Mouse (Mus musculus) limb, embryonic 14.5 days (tissue): Measurements from ENCODE around the gene Nudcd3. TPM values are rescaled to one million over a fixed set of nuclear protein-coding genes. Genes with fewer than 3 reads are reported as not detected.

Experiments
- ATAC-seq: fragments of 200-750 bp; cut with Nextera tagmentation; 2 replicates; pipeline ENCODE4 v1.8.0; 2017; ENCODE audit warnings: low read depth, moderate number of reproducible peaks, moderate TSS enrichment; ENCODE audit not compliant: low FRiP score
- DNase-seq: peaks from one replicate; pipeline ENCODE4 v3.0.0-alpha.2; 2015; ENCODE audit warnings: low spot score
- H3K27ac ChIP-seq: fragments of 300-500 bp; sonication (generic); replicated peaks from 2 replicates; pipeline ENCODE4 v1.5.1; 2014; ENCODE audit warnings: low read depth, mild to moderate bottlenecking, low read length, moderate library complexity, mixed read lengths
- H3K27me3 ChIP-seq: fragments of 300-500 bp; sonication (generic); 2 replicates; pipeline ENCODE4 v1.6.1; 2014; ENCODE audit warnings: low read length, mixed read lengths; ENCODE audit not compliant: control insufficient read depth, insufficient read depth
- H3K36me3 ChIP-seq: fragments of 300-500 bp; sonication (generic); 2 replicates; pipeline ENCODE4 v1.6.1; 2014; ENCODE audit warnings: mild to moderate bottlenecking, low read length, moderate library complexity, mixed read lengths; ENCODE audit not compliant: control insufficient read depth, insufficient read depth
- H3K4me1 ChIP-seq: fragments of 300-500 bp; sonication (generic); 2 replicates; pipeline ENCODE4 v1.6.1; 2014; ENCODE audit warnings: antibody characterized with exemption, low read length, mixed read lengths; ENCODE audit not compliant: control insufficient read depth, insufficient read depth
- H3K4me2 ChIP-seq: fragments of 300-500 bp; sonication (generic); replicated peaks from 2 replicates; pipeline ENCODE4 v1.6.1; 2014; ENCODE audit warnings: low read depth, mild to moderate bottlenecking, low read length, moderate library complexity; ENCODE audit not compliant: severe bottlenecking
- H3K4me3 ChIP-seq: fragments of 300-500 bp; sonication (generic); replicated peaks from 2 replicates; pipeline ENCODE4 v1.5.1; 2014; ENCODE audit warnings: low read length
- H3K9ac ChIP-seq: fragments of 300-500 bp; sonication (generic); 2 replicates; pipeline ENCODE4 v1.6.1; 2014; ENCODE audit warnings: mild to moderate bottlenecking, low read depth, low read length, moderate library complexity; ENCODE audit not compliant: severe bottlenecking
- H3K9me3 ChIP-seq: fragments of 300-500 bp; sonication (generic); 2 replicates; pipeline ENCODE4 v1.6.1; 2016; ENCODE audit warnings: low read length; ENCODE audit not compliant: control insufficient read depth
- POLR2A ChIP-seq: fragments of 200-500 bp; IDR thresholded peaks from 2 replicates; pipeline ENCODE4 v1.8.0; 2012; ENCODE audit warnings: inconsistent platforms, mild to moderate bottlenecking, moderate library complexity, borderline replicate concordance; ENCODE audit not compliant: insufficient read depth, insufficient read length; ENCODE audit errors: extremely low read depth
- WGBS: fragments of 180-500 bp; shearing (Covaris S2); extraction: QIAGEN DNeasy Blood & Tissue Kit; methylation state at CpG from one replicate; pipeline ENCODE4 v1.1.7; 2014; 5-methylcytosine and 5-hydroxymethylcytosine counted together
- polyA plus RNA-seq, 2 experiments: library from polyadenylated mRNA; depleted of rRNA in 1 of 2; stranded (reverse) in 1 of 2; unstranded in 1 of 2; fragments of >200 nt; fragmentation: Nextera tagmentation in 1 of 2; extraction: Ambion mirVana in 1 of 2; gene quantifications; 2 replicates each; pipeline versions ENCODE4 v1.2.1 to v1.2.3; 2012 to 2014

The Nudcd3 gene
- polyA plus RNA-seq, 2 experiments, result 32.1 to 45.9 TPM

DNA sequence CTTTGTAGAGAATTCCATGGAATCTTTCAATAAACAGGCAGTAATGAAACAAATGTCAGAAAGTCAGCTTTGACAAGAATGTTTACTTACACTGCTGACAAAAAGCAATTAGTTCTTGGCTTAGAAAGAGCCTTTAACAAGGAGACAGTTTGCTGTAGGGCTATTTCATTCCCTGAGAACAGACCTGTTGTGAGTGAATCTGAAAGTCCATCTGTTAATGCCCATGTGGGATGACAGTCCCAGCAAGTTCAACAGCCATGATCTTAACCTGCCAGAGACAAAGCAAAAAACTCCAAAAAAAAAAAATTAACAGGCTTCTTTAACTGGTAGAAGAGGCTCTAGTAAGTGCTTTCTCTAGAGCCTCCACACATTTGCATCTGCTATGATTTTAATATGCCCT lies 38.7 kb downstream of the Nudcd3 start:
- Histone ChIP-seq H3K27me3 (no peaks in the 10 kb centered on the region), H3K36me3 (no peaks in the 10 kb centered on the region), H3K4me1 (no peaks in the 10 kb centered on the region; the same call in 1 of the 2 replicates), H3K4me3 (no peak overlapping the region), H3K9me3 (no peaks in the 10 kb centered on the region), H3K4me2 (no peak overlapping the region), H3K27ac (no peak overlapping the region), H3K9ac (no peak overlapping the region)
- ATAC-seq (no peak), DNase-seq (no peak)
- no peak for TF ChIP-seq POLR2A

DNA sequence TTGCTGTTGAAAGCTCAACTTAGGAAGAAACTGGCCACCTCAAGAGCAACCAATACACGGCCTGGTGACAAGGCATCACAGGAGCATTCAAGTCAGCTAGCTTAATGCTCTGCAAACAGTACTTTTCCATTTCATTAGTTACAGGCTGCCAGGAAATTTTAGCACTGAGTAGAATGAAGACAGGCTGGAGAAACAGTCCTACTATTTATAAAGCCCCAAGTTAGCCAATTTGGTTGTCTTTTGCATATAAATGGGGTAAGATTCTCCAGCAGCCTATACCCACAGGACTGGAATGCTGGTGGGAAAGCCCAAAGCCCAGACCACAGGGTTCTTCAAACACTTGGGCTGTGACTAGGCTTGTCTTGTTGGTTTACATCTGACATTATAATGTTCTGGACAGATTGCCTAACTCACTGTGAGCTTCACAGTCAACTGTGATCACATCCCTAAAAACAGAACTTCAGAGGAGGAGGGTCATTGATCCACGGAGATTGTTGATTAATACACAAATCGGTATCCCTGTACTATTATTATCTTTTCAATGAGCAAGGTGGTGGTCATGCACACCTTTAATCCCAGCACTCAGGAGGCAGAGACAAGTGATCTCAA lies 39.4 kb downstream of the Nudcd3 start:
- Histone ChIP-seq H3K4me3 (no peak overlapping the region), H3K27me3 (no peaks in the 10 kb centered on the region), H3K9me3 (no peaks in the 10 kb centered on the region), H3K4me2 (no peak overlapping the region), H3K9ac (no peak overlapping the region), H3K4me1 (no peaks in the 10 kb centered on the region; the same call in 1 of the 2 replicates), H3K27ac (no peak overlapping the region), H3K36me3 (no peaks in the 10 kb centered on the region)
- TF ChIP-seq POLR2A, result no peak
- DNase-seq, result no peak
- WGBS, result 80% methylated on average over 3 of the region's 3 CpGs
- no peak for ATAC-seq

DNA sequence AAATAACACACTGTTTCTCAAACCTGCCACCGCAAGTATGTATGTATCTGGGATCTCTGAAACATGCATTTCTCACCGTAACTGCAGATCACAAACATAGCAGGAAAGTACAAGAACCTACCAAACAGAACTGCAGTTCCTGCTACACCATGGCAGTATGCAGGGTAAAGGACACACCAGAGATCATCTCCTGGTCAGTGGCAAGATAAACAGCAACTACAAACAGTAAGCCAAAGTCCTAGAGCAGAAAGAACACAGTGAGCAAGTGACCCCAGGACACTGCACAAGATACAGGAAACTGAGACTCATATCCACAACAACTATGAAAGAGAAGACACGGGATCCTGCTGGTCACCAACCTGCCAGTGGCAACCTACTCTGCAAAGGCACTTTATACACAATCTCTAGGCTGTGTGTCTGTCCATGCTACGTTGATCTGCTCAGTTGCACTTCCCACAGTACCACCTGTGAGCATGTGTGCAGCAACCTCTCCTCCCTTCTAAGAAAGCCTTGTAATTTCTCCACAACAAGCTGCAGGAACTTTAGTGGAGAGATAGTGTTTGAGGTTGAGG lies 40.4 kb downstream of the Nudcd3 start:
- DNase-seq (no peak), ATAC-seq (no peak)
- Histone ChIP-seq H3K9me3 (no peaks in the 10 kb centered on the region), H3K4me1 (peaks cover 7% of the 10 kb centered on the region; the same call in 1 of the 2 replicates), H3K27me3 (no peaks in the 10 kb centered on the region), H3K9ac (no peak overlapping the region), H3K27ac (no peak overlapping the region), H3K4me2 (no peak overlapping the region), H3K36me3 (no peaks in the 10 kb centered on the region), H3K4me3 (no peak overlapping the region)
- TF ChIP-seq POLR2A, result no peak
- 94% methylated on average over 4 of the region's 4 CpGs for WGBS

DNA sequence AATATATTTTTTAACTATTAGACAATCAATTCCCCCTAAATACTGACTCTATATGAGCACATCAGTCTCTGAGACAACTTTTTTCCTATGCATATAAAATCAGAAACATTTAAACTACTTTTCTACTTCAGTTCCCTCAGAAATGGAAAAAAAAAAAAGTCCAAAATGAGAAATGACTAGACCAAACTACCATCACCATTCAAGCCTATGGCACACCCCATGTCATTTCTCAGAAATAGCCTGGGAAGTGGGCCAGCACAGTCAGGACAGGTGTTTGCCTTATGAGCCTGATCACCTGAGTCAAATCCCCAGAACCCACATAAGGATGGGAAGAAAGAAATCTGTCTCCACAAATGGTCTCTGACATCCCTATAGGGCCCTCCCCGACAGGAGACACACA lies 41.7 kb downstream of the Nudcd3 start:
- no peak for ATAC-seq
- peaks cover 14% of the 10 kb centered on the region for H3K4me1 ChIP-seq
- no peak overlapping the region for H3K9ac ChIP-seq
- TF ChIP-seq POLR2A, result no peak
- H3K36me3 ChIP-seq, result no peaks in the 10 kb centered on the region
- H3K27me3 ChIP-seq, result no peaks in the 10 kb centered on the region
- no peak overlapping the region for H3K27ac ChIP-seq
- H3K4me2 ChIP-seq, result no peak overlapping the region
- 97% methylated on average over 1 of the region's 1 CpGs for WGBS
- no peak overlapping the region for H3K4me3 ChIP-seq
- H3K9me3 ChIP-seq, result no peaks in the 10 kb centered on the region
- DNase-seq, result no peak

DNA sequence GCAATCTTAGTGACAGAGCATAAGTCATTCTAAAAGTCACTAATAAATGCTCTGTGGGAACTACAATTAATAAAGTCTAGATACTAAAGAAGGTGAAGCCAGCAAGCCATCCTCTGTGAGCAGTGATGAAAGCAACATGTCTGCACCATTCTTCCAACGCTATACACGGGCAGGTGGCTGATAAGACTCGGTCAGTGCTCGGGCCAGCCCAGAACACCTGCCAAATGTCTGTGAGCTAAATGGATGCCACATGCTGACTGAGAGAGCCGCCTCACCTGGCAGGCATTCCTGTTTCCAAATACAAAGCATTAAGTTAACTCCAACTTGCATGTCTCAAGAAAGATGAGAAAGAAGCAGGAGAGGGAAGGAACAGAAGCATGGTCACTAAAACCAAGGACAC lies 43.1 kb downstream of the Nudcd3 start:
- TF ChIP-seq POLR2A, result no peak
- Histone ChIP-seq H3K27ac (no peak overlapping the region), H3K27me3 (no peaks in the 10 kb centered on the region), H3K36me3 (no peaks in the 10 kb centered on the region), H3K9ac (no peak overlapping the region), H3K4me2 (no peak overlapping the region), H3K9me3 (no peaks in the 10 kb centered on the region), H3K4me1 (peaks cover 14% of the 10 kb centered on the region), H3K4me3 (no peak overlapping the region)
- ATAC-seq (no peak), DNase-seq (no peak)
- WGBS, result 59% methylated on average over 5 of the region's 5 CpGs

DNA sequence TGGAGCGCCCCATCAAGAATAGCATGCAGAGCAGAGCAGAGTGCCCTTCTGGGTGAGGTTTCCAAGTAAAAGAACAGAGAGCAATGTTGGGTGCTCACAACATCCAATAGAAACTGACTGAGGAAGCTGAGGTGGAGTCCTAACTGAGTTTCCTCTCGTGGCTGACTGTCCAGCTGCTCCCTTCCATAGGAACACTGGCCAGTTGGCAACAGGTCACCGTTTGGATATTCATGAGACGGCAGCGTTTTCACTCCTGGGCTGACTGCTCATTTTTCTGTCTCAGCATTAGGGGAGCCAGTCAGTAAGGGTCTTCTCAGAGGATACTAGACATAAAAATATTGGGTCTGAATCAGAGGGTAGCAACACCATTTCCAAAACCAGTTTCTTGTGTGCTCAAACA lies 43.6 kb downstream of the Nudcd3 start:
- DNase-seq (no peak), ATAC-seq (no peak)
- WGBS, result 87% methylated on average over 5 of the region's 5 CpGs

More for the DNA sequence above, 43.6 kb downstream of the Nudcd3 start:
- Histone ChIP-seq H3K27ac (no peak overlapping the region), H3K36me3 (no peaks in the 10 kb centered on the region), H3K27me3 (no peaks in the 10 kb centered on the region), H3K9me3 (no peaks in the 10 kb centered on the region), H3K4me1 (peaks cover 14% of the 10 kb centered on the region), H3K9ac (no peak overlapping the region), H3K4me2 (no peak overlapping the region), H3K4me3 (no peak overlapping the region)
- TF ChIP-seq POLR2A, result no peak
